Mouse (Mus musculus): Measurements from ENCODE around the gene Rbm33. TPM values are rescaled to one million over a fixed set of nuclear protein-coding genes. Genes with fewer than 3 reads are reported as not detected.

The Rbm33 gene
- polyA plus RNA-seq, 1 experiment: not detected

DNA sequence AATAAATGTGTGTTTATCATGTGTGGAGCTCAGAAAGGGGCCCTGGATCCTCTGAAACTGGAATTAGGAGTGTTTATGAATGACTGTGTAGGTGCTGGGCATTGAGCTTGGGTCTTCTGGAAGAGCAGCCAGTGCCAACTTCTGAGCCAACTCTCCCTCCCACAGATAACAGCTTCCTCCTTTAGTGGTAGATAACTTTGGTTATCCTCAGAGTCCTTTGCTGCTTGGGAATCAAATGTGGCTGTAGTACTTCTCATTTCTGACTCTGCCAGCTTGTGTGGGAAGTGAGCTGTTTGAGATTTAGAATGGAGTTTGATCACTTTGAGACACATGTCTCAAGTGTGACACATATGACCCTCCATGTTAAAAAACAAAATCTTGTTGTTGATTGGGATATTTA, 38.7 kb downstream of the Rbm33 start:
- no peaks in the 10 kb centered on the region for H3K4me1 ChIP-seq (ENCODE audit: control insufficient read depth, insufficient read depth, low read length)
- no peak overlapping the region for H3K4me3 ChIP-seq (ENCODE audit: insufficient read depth, low read depth, low read length)
- no peak overlapping the region for H3K27ac ChIP-seq (ENCODE audit: insufficient read depth, low read depth, low read length)
- no peak for TF ChIP-seq POLR2A (IDR thresholded peaks at IDR 0.05; ENCODE audit: insufficient read depth, low read depth, low read length)
- TF ChIP-seq CTCF (IDR thresholded peaks at IDR 0.05; ENCODE audit: insufficient read depth, low read depth, low read length): no peak

DNA sequence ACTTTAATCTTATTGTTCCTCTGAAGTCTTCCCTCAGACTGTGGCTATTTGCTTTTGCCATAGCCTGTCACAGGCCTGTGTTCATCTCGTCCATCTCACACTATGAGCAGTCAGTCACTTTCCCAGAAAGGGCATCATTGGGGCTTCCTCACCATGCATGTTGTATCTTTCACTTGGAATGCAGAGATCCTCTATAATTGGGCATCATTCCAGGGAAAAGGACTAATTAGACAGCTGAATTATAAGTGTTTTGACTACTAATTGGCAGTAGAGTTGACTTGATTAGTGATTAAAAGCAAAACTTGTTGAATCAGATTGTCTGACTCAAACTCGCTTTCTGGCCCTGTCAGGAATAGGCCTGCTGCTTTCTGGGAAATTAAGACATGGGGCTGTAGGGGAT, 43.8 kb downstream of the Rbm33 start:
- H3K4me1 ChIP-seq (ENCODE audit: control insufficient read depth, insufficient read depth, low read length): peaks cover 2% of the 10 kb centered on the region; the same call in 1 of the 2 replicates
- H3K27ac ChIP-seq (ENCODE audit: insufficient read depth, low read depth, low read length): no peak overlapping the region
- TF ChIP-seq POLR2A (IDR thresholded peaks at IDR 0.05; ENCODE audit: insufficient read depth, low read depth, low read length): no peak
- TF ChIP-seq CTCF (IDR thresholded peaks at IDR 0.05; ENCODE audit: insufficient read depth, low read depth, low read length): no peak
- WGBS: 48% methylated on average over 2 of the region's 2 CpGs
- no peak overlapping the region for H3K4me3 ChIP-seq (ENCODE audit: insufficient read depth, low read depth, low read length)

- WGBS: 11% methylated on average over 2 of the region's 2 CpGs
- Histone ChIP-seq H3K4me3 (ENCODE audit: insufficient read depth, low read depth, low read length) (no peak overlapping the region), H3K27ac (ENCODE audit: insufficient read depth, low read depth, low read length) (no peak overlapping the region), H3K4me1 (ENCODE audit: control insufficient read depth, insufficient read depth, low read length) (peaks cover 2% of the 10 kb centered on the region; the same call in 1 of the 2 replicates)
- TF ChIP-seq POLR2A (IDR thresholded peaks at IDR 0.05; ENCODE audit: insufficient read depth, low read depth, low read length) (no peak), CTCF (IDR thresholded peaks at IDR 0.05; ENCODE audit: insufficient read depth, low read depth, low read length) (no peak)
These were observed 51.1 kb downstream of the Rbm33 start for GRCm38 (mm10) chr5:28368056-28368455.

DNA sequence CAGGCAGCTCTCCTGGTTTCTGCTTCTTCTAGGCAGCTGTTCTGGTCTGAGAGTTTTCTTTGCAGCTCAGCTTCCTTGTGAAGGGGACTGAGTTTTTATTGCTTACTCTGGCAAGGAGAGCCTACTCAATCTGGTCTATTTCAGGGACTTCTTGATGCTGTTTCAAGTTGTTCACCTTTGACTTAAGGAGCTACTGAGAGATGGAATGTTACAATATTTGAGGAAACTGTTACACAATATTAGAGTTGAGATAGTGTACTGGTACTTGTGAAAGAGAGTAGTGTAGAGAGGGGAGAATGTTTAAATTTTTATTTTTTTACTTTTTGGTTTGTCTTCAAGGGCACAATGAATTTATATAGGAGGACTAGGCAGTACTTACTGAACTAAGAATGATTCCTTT, 53.9 kb downstream of the Rbm33 start:
- Histone ChIP-seq H3K4me1 (ENCODE audit: control insufficient read depth, insufficient read depth, low read length) (peaks cover 2% of the 10 kb centered on the region; the same call in 1 of the 2 replicates), H3K27ac (ENCODE audit: insufficient read depth, low read depth, low read length) (no peak overlapping the region), H3K4me3 (ENCODE audit: insufficient read depth, low read depth, low read length) (no peak overlapping the region)
- no peak for TF ChIP-seq CTCF (IDR thresholded peaks at IDR 0.05; ENCODE audit: insufficient read depth, low read depth, low read length)

DNA sequence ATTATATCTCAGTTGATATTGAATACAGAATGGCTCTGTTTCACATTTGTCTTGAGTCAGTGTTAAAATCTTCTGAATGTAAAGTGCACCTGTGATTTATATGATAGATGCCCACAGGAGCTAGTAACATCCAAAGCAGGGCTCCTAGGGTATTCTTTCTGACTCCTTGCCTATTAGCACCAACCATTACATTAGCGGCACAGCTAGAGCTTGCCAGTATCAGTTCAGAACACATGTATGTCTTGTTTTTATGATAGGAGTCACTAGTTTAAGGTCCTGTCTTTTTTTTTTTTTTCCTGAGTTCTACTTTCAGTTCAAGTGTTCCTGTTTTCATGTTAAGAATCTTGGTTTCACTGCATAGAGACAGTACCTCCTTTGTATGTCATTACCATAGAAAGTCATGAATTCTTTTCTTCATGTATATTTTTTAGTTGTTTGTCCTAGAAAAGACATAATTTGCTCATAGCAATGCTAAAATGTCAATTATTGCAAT, 55.3 kb downstream of the Rbm33 start:
- H3K4me3 ChIP-seq (ENCODE audit: insufficient read depth, low read depth, low read length): no peak overlapping the region
- 94% methylated on average over 1 of the region's 1 CpGs for WGBS
- TF ChIP-seq CTCF (IDR thresholded peaks at IDR 0.05; ENCODE audit: insufficient read depth, low read depth, low read length): no peak
- TF ChIP-seq POLR2A (IDR thresholded peaks at IDR 0.05; ENCODE audit: insufficient read depth, low read depth, low read length): no peak
- peaks cover 2% of the 10 kb centered on the region; the same call in 1 of the 2 replicates for H3K4me1 ChIP-seq (ENCODE audit: control insufficient read depth, insufficient read depth, low read length)
- H3K27ac ChIP-seq (ENCODE audit: insufficient read depth, low read depth, low read length): no peak overlapping the region

DNA sequence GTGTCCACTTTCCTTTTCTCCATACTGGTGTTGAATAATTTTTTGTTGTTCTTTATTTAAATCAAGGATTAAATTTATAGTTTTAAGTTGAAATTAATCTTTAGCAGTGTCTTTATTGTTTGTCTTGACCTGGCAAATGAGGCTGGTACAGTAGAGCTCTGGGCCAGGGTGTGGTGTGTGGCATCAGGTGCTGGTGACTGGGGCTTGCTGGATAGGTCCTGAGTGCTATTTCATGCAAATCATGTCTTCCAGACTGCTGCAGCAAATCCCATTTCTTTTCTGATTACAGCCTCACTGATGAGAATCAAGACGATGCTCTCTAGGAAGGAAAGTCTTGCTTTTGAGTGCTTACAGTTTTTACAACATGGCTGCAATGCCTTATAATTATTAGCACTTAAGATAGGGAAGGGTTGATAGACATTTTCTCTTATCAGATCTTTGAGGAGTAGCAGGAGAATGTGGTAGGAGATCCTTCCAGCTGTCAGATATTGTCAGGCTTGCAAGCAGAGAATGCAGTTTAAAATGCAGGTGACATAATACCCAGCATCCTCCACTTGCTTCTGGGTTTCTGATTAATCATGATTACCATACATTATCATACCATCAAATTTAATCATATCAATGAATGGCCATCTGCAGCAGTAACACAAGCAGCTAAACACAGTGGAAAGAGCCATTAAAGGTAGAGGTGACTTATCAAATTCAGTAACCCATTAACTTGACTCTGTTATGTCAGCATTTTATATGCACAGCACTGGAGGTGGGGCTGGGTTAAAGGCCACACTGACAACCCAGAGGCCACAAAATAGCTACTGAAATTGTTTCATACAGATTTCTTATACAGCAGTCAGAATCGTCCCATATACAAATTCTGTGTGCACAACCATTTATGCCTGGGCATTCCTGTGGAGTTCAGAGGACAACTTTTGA, 56.8 kb downstream of the Rbm33 start:
- Histone ChIP-seq H3K27ac (ENCODE audit: insufficient read depth, low read depth, low read length) (no peak overlapping the region), H3K4me3 (ENCODE audit: insufficient read depth, low read depth, low read length) (no peak overlapping the region), H3K4me1 (ENCODE audit: control insufficient read depth, insufficient read depth, low read length) (no peaks in the 10 kb centered on the region)
- no peak for TF ChIP-seq POLR2A (IDR thresholded peaks at IDR 0.05; ENCODE audit: insufficient read depth, low read depth, low read length)
- 73% methylated on average over 2 of the region's 2 CpGs for WGBS

- H3K27ac ChIP-seq (ENCODE audit: insufficient read depth, low read depth, low read length): no peak overlapping the region
- TF ChIP-seq CTCF (IDR thresholded peaks at IDR 0.05; ENCODE audit: insufficient read depth, low read depth, low read length): no peak
- no peaks in the 10 kb centered on the region for H3K4me1 ChIP-seq (ENCODE audit: control insufficient read depth, insufficient read depth, low read length)
- H3K4me3 ChIP-seq (ENCODE audit: insufficient read depth, low read depth, low read length): no peak overlapping the region
These were observed 60.4 kb downstream of the Rbm33 start for GRCm38 (mm10) chr5:28377299-28377698.

GRCm38 (mm10) chr5:28382289-28382688, 65.4 kb downstream of the Rbm33 start:
- WGBS: 91% methylated on average over 1 of the region's 1 CpGs
- TF ChIP-seq POLR2A (IDR thresholded peaks at IDR 0.05; ENCODE audit: insufficient read depth, low read depth, low read length): no peak
- TF ChIP-seq CTCF (IDR thresholded peaks at IDR 0.05; ENCODE audit: insufficient read depth, low read depth, low read length): no peak

DNA sequence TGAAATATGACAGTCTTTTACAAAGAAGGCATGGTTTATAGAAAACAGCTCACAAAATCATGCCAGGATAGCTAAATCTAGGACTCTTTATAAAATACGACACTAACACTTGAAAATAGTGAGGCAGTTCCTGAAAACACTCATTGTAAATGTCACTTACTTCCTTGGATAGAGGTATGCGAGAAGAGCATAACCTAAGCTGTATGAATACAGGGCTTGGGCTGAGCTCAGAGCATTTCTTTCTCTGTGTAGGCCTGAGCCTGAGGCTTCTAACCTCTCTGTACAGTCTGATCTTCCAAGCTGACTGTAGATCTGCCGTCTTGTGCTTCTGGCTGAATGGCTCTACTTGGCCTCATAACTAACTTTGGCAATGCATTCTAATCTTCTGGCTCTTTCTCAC, 69.9 kb downstream of the Rbm33 start:
- WGBS: 62% methylated on average over 3 of the region's 3 CpGs
- no peak overlapping the region for H3K27ac ChIP-seq (ENCODE audit: insufficient read depth, low read depth, low read length)
- H3K4me3 ChIP-seq (ENCODE audit: insufficient read depth, low read depth, low read length): no peak overlapping the region
- TF ChIP-seq CTCF (IDR thresholded peaks at IDR 0.05; ENCODE audit: insufficient read depth, low read depth, low read length) (no peak), POLR2A (IDR thresholded peaks at IDR 0.05; ENCODE audit: insufficient read depth, low read depth, low read length) (no peak)
- H3K4me1 ChIP-seq (ENCODE audit: control insufficient read depth, insufficient read depth, low read length): peaks cover 4% of the 10 kb centered on the region; the same call in 1 of the 2 replicates

More at GRCm38 (mm10) chr5:28382289-28382688, 65.4 kb downstream of the Rbm33 start:
- Histone ChIP-seq H3K4me1 (ENCODE audit: control insufficient read depth, insufficient read depth, low read length) (no peaks in the 10 kb centered on the region), H3K27ac (ENCODE audit: insufficient read depth, low read depth, low read length) (no peak overlapping the region), H3K4me3 (ENCODE audit: insufficient read depth, low read depth, low read length) (no peak overlapping the region)

Measured in olfactory bulb, adult 2 months (tissue).